Mouse (Mus musculus) E14TG2a.4 (cell line): ENCODE data around the gene Lrrc28.

ENCODE experiments used
- H3K27me3 ChIP-seq: 2 replicates; pipeline ENCODE4 v1.6.1; 2014; ENCODE audit warnings: low read length, control low read depth; ENCODE audit not compliant: insufficient read depth
- H3K36me3 ChIP-seq: 2 replicates; pipeline ENCODE4 v1.6.1; 2014; ENCODE audit warnings: low read length, control low read depth; ENCODE audit not compliant: insufficient read depth
- H3K4me1 ChIP-seq: replicated peaks from 2 replicates; pipeline ENCODE4 v1.6.1; 2014; ENCODE audit warnings: low read depth, low read length, control low read depth
- H3K4me3 ChIP-seq: replicated peaks from 2 replicates; pipeline ENCODE4 v1.5.1; 2014; ENCODE audit warnings: mild to moderate bottlenecking, low read length
- H3K9me3 ChIP-seq: 2 replicates; pipeline ENCODE4 v1.6.1; 2014; ENCODE audit warnings: low read length, control low read depth
- CTCF ChIP-seq: conservative IDR thresholded peaks from 2 replicates; pipeline ENCODE4 v1.5.1; 2014; ENCODE audit warnings: low read length
- NANOG ChIP-seq: IDR thresholded peaks from 2 replicates; pipeline ENCODE4 v1.6.1; 2014; ENCODE audit warnings: borderline replicate concordance, low read length, mixed read lengths
- POU5F1 ChIP-seq: IDR thresholded peaks from 2 replicates; pipeline ENCODE4 v1.6.1; 2014; ENCODE audit warnings: low read length, borderline replicate concordance

Gene Lrrc28

GRCm38 (mm10) chr7:67652211-67652610, 7.1 kb upstream of the Lrrc28 start:
- Histone ChIP-seq H3K27me3 (no peaks in the 10 kb centered on the region), H3K4me1 (peaks cover 60% of the 10 kb centered on the region), H3K4me3 (no peak overlapping the region), H3K9me3 (no peaks in the 10 kb centered on the region), H3K36me3 (no peaks in the 10 kb centered on the region)
- TF ChIP-seq CTCF (no peak), POU5F1 (no peak), NANOG (no peak)

GRCm38 (mm10) chr7:67648376-67648775, 3.3 kb upstream of the Lrrc28 start:
- Histone ChIP-seq H3K4me3 (no peak overlapping the region), H3K36me3 (no peaks in the 10 kb centered on the region), H3K9me3 (no peaks in the 10 kb centered on the region), H3K4me1 (peaks cover 53% of the 10 kb centered on the region), H3K27me3 (no peaks in the 10 kb centered on the region)
- no peak for TF ChIP-seq NANOG
- TF ChIP-seq CTCF: no peak

- Histone ChIP-seq H3K36me3 (no peaks in the 10 kb centered on the region), H3K4me1 (peaks cover 47% of the 10 kb centered on the region), H3K4me3 (peak within 1 kb of the TSS; percentile 91), H3K9me3 (no peaks in the 10 kb centered on the region), H3K27me3 (no peaks in the 10 kb centered on the region)
- TF ChIP-seq NANOG (no peak), CTCF (no peak), POU5F1 (no peak)
Measured at GRCm38 (mm10) chr7:67647277-67647676, 2.2 kb upstream of the Lrrc28 start, which contains the start of gene Ttc23. Gene Ttc23, plus strand, starts transcription at chr7:67647410.

GRCm38 (mm10) chr7:67646131-67646530, 1.1 kb upstream of the Lrrc28 start:
- H3K27me3 ChIP-seq: no peaks in the 10 kb centered on the region
- no peaks in the 10 kb centered on the region for H3K36me3 ChIP-seq
- peaks cover 41% of the 10 kb centered on the region for H3K4me1 ChIP-seq
- H3K9me3 ChIP-seq: no peaks in the 10 kb centered on the region
- H3K4me3 ChIP-seq: peak overlapping the region; percentile 91
- no peak for TF ChIP-seq NANOG
- TF ChIP-seq POU5F1: no peak
- TF ChIP-seq CTCF: no peak

- no peaks in the 10 kb centered on the region for H3K9me3 ChIP-seq
- H3K27me3 ChIP-seq: no peaks in the 10 kb centered on the region
Measured at GRCm38 (mm10) chr7:67645681-67646014, 580 bp upstream of the Lrrc28 start.

GRCm38 (mm10) chr7:67644291-67644690, 777 bp downstream of the Lrrc28 start:
- Histone ChIP-seq H3K9me3 (no peaks in the 10 kb centered on the region), H3K4me1 (peaks cover 41% of the 10 kb centered on the region), H3K36me3 (peaks cover 4% of the 10 kb centered on the region; the same call in 1 of the 2 replicates), H3K27me3 (no peaks in the 10 kb centered on the region), H3K4me3 (peak overlapping the region; percentile 91)
- TF ChIP-seq NANOG (no peak), CTCF (no peak), POU5F1 (no peak)

More at GRCm38 (mm10) chr7:67645681-67646014, 580 bp upstream of the Lrrc28 start:
- TF ChIP-seq POU5F1: no peak
- Histone ChIP-seq H3K4me3 (peak overlapping the region; percentile 91), H3K36me3 (peaks cover 3% of the 10 kb centered on the region; the same call in 1 of the 2 replicates), H3K4me1 (peaks cover 41% of the 10 kb centered on the region)

DNA sequence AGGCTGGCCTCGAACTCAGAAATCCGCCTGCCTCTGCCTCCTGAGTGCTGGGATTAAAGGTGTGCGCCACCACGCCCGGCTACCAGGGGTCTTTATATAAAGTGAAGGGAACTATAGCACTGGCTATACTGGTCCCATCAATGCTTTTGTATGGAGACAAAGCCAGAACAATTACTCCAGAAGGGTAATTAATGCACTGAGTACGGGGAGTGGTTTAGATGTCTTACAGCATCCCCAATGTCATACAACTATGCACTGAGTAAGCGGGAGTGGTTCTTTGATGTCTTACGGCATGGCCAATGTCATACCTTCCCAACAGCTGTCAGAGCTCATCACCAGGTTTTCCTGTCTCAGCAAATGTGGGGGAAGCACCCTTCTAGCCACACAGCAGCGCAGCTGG, 2.1 kb downstream of the Lrrc28 start:
- peak; percentile 96 for TF ChIP-seq NANOG
- TF ChIP-seq POU5F1: no peak
- TF ChIP-seq CTCF: no peak
- H3K9me3 ChIP-seq: no peaks in the 10 kb centered on the region
- no peaks in the 10 kb centered on the region for H3K27me3 ChIP-seq
- H3K4me3 ChIP-seq: no peak overlapping the region
- peaks cover 4% of the 10 kb centered on the region; the same call in 1 of the 2 replicates for H3K36me3 ChIP-seq
- peaks cover 34% of the 10 kb centered on the region for H3K4me1 ChIP-seq

DNA sequence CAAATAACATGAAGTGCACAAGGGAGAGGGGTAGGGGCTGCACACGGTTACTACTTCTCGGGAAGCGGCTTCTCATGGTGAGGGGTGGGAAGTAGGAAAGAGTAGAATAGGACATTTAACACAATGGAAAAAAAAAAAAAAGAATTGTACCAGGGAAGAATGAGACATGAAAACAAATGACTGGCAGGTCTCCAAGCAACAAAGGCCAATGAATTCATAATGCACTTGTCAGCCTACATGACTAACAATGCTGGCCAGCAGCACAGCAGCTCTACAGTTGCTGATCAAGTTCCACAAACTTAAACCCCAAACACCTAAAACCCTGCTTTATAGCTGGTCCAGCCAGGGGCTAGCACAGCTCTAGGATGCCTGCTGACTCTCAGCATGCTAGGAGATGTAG, 6.1 kb downstream of the Lrrc28 start:
- Histone ChIP-seq H3K9me3 (no peaks in the 10 kb centered on the region), H3K27me3 (no peaks in the 10 kb centered on the region), H3K36me3 (peaks cover 4% of the 10 kb centered on the region; the same call in 1 of the 2 replicates), H3K4me3 (no peak overlapping the region), H3K4me1 (peaks cover 11% of the 10 kb centered on the region)
- TF ChIP-seq CTCF (no peak), POU5F1 (no peak)

DNA sequence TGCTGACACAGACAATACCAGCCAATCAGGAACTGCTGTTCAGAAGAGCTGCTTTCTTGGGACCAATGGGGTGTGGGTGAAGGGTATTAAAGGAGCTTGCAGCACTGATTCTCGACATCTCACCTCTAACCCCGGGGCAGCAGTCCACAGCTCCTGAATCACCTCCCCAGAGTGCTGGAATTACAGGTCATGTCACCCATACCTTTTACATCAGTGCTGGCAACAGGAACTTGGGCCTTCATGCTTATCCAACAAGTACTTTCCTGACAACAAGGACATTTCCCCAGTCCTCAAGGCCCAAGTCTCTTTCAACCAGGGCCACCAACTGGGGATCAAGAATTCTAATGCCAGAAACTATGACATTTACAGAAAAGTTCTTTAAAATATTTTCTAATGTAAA, 8.9 kb downstream of the Lrrc28 start:
- Histone ChIP-seq H3K4me3 (no peak overlapping the region), H3K4me1 (no peaks in the 10 kb centered on the region; the same call in 1 of the 2 replicates), H3K9me3 (no peaks in the 10 kb centered on the region), H3K36me3 (peaks cover 4% of the 10 kb centered on the region; the same call in 1 of the 2 replicates), H3K27me3 (no peaks in the 10 kb centered on the region)
- TF ChIP-seq CTCF (no peak), POU5F1 (no peak), NANOG (no peak)
